Mouse (Mus musculus): ENCODE results near the gene Myo3b.

- no peak for TF ChIP-seq GATA1 (IDR thresholded peaks at IDR 0.05; ENCODE audit: low read length)
- no peak for TF ChIP-seq TAL1 (IDR thresholded peaks at IDR 0.05; ENCODE audit: low read length)
These were observed 38.6 kb upstream of the Myo3b start for GRCm38 (mm10) chr2:70000316-70000715.

All from erythroblast, embryonic 14.5 days (primary cell).